Mouse (Mus musculus) kidney, adult 18-20 months (tissue): Measurements from ENCODE around the gene Necab3.
A peak's percentile ranks its signal among the peaks of the same experiment; 100 is the strongest.

Experiments
- DNase-seq: peaks from one replicate; pipeline ENCODE4 v3.0.0; 2021

Gene Necab3

DNA sequence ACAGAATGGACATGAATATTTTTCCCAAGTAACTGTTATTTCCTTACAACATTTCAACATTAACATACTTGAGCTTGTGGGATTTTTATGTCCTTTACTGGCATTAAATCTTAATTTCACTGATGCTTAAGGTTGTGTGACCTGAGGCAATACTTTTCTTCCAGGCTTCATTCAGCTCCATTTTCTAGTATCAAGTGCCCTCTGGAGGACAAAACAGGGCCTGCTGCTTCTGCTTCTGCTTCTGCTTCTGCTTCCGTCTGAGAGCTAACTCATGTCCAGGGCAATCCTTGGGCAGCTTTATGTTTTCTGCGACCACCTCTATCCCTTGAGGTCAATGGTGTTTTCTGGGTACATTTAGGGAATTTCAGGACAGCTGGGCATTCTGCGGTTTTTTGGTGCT is 19.0 kb downstream of the Necab3 start:
- peak; percentile 23 for DNase-seq

DNA sequence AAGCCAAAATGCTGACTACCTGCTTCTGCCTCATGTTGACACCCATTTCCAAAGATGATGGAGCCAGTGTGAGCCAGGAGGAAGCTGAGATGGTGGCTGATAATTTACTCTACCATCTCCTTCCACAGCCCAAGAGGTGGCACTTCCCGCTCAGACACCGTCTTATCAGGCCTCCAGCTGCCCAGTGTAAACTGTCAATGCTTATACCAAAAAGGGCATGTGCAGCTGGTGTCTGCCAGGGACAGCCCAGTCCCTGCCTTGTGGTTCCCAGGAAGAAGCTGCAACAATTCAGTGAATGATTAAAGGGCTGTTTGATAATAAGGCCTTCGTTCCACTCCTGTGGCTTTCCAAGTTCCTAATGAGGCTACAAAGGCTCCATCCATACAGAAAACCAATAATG is 20.0 kb downstream of the Necab3 start:
- no peak for DNase-seq

- DNase-seq: no peak
Measured at GRCm38 (mm10) chr2:154538310-154538709, 20.4 kb downstream of the Necab3 start.

- DNase-seq: no peak
Measured at GRCm38 (mm10) chr2:154534704-154535270, 23.9 kb downstream of the Necab3 start.

DNA sequence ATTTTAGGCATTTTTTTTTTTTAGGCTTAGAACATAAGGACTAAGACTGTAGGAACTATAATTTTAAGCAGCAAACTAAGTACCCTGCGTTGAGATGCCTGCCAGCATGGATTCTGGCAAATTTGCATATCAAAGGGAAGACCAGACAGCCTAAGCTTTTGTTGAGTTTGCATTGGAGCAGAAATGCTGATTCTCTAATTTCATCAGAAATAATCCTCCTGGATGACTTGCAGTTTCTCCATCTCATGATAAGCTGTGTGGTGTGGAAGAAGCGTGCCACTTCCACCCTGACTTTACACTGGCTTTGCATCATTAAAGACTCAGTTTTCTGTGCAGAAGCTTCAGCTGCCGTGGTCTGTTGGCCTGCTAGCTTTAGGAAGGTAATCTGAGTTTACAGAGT is 25.8 kb downstream of the Necab3 start:
- DNase-seq: no peak

- no peak for DNase-seq
Measured at GRCm38 (mm10) chr2:154526531-154526930, 32.2 kb downstream of the Necab3 start.

DNA sequence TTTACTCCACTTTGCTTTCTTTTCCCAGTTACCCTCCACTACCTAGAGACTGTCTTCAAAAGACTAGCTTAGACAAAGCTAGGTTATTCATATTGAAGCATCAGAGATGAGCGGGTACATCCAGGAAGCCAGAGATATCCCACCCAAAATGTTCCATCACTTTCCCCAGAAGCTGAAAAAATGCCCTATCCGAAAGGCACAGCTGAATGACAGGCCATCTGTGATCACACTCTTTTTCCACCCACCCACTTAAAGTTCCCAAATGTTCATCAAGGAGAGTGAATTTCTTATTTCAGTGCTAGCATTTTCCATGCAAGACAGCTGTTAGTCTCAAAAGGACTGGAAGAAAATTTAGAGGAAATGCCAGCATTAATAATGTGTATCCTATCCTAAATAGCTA is 33.4 kb downstream of the Necab3 start:
- DNase-seq: no peak

- DNase-seq: no peak
Measured at GRCm38 (mm10) chr2:154522334-154522733, 36.4 kb downstream of the Necab3 start.

GRCm38 (mm10) chr2:154521449-154521848 is 37.2 kb downstream of the Necab3 start:
- no peak for DNase-seq

- DNase-seq: no peak
Measured at GRCm38 (mm10) chr2:154517424-154517823, 41.3 kb downstream of the Necab3 start.

- no peak for DNase-seq
Measured at GRCm38 (mm10) chr2:154516944-154517343, 41.7 kb downstream of the Necab3 start.

DNA sequence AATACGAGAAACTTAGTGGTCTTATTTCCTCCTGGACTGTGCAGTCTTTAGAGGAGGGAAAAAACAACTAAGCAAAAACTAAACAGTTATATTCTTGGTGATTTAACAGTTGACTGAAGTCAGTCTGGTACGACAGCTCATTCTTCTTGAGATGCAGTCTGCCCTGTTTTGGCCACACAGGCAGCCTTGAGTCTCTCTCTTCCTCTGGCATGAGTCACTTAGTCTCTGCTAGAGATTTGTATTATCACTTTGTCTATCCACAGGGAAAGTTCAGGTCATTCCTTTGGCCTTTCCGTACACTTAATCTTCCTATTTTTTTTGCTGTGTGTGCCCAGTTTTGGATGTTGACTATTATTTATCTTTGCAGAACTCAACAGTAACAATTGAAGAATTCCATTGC is 48.5 kb downstream of the Necab3 start:
- no peak for DNase-seq

GRCm38 (mm10) chr2:154508450-154508849 is 50.2 kb downstream of the Necab3 start:
- DNase-seq: no peak

DNA sequence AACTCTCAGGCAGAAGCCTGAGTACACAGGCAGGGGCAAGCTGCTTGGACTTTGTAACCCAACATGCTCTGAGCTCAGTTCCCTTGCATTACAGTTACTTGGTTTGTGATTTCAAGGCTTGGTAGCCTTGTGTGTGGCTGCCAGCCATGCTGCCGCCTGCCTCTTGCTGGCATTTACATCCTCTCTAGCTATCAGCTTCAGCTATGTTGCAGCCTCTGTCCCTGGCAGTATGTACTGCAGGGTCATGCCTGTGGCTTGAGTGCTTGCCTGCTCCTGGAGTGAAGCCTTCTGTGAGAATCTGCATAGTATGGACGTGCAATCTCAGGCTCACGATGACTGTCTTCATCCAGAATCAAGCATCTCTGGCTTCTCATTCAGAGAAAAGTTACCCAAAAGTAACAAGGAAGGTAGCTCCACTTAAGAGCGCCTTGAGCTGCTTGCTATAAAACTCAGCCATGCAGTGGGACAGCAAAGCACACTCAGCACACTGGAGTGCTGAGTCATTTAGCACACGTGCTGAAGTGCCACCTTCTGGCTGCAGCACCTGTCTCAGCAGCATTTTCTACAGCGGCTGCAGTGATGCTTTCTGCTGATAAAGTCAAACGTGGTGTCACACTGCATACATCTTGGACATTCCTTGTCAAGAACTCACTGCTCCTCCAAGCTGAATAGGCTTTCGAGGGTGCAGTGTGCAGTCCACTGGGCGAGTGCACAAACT is 51.0 kb downstream of the Necab3 start:
- peak; percentile 50 for DNase-seq

DNA sequence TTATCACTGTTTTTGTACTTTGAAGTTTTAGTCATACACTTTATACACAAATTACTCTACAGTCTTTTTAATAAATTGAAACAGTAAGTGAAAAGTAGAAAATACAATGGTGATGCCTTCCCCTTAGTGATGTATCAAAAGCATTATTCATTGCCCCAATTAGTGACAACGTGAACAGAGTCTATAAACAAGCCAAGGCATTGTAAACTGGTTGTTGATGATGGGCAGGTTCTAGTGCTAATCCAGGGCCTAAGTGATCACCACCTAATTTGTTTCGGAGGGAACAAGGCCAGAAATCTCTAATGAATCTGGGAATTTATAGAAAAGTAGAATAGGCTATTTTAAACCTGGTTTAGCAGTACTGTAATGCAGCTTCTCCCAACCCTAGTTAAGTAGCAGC is 51.6 kb downstream of the Necab3 start:
- no peak for DNase-seq

GRCm38 (mm10) chr2:154500758-154501157 is 57.9 kb downstream of the Necab3 start:
- no peak for DNase-seq

DNA sequence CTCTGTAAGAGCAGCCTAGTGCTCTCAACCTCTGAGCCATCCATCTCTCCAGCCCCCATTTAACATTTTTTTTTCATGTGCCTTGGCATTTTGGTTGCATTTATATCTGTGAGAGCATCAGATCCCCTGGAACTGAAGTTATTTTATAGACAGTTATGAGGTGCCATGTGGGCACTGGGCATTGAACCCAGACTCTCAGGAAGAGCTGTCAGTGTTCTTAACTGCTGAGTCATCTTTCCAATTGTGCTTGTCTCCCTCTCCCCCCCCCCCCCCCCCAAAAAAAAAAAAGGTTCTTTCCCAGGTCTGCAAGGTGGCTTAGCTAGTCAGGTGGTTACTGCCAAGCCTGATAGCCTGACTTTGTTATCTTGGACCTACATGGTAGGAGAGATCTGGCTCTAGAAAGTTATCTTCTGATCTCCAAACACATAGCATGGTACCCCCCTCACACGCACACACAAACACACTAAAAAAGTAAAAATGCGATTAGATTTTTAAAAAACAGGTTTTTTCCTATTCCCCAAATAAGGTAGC is 58.9 kb downstream of the Necab3 start:
- no peak for DNase-seq

DNA sequence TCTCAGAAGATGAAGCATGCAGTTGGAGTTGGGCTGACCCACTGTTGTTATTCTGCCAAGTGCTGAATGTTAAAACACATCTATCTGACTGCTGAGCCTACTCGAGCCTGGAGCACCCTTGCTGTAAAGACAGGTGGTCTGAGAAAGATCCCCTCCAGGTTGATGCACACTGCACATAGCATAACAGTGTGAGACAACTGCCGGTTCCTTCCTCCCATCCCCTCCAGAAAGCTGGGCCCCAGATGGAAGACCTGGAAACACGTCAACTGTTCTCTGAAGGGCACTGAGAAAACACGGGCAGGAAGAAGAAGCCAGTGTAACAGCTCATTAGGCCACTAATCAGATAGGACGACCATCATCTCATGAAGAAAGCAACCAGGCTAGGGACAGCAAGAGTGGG is 60.1 kb downstream of the Necab3 start:
- DNase-seq: no peak

- DNase-seq: no peak
Measured at GRCm38 (mm10) chr2:154495021-154495420, 63.7 kb downstream of the Necab3 start.
